Mouse (Mus musculus) embryo, embryonic 9.5 days (tissue): ENCODE measurements around the gene Irf2bpl.

Source experiments
- DNase-seq: peaks from one replicate; pipeline ENCODE4 v3.0.0-alpha.2; 2017; ENCODE audit errors: extremely low spot score

The Irf2bpl gene

GRCm38 (mm10) chr12:86898448-86898847, 13.8 kb upstream of the Irf2bpl start:
- no peak for DNase-seq

GRCm38 (mm10) chr12:86897769-86898273, 13.2 kb upstream of the Irf2bpl start:
- no peak for DNase-seq

GRCm38 (mm10) chr12:86896921-86897512, 12.4 kb upstream of the Irf2bpl start:
- DNase-seq: no peak

GRCm38 (mm10) chr12:86896441-86896890, 11.9 kb upstream of the Irf2bpl start:
- no peak for DNase-seq

GRCm38 (mm10) chr12:86895703-86896409, 11.3 kb upstream of the Irf2bpl start:
- DNase-seq: no peak

- DNase-seq: no peak
Observed at GRCm38 (mm10) chr12:86894841-86895428, 10.3 kb upstream of the Irf2bpl start.

GRCm38 (mm10) chr12:86894184-86894839, 9.7 kb upstream of the Irf2bpl start:
- DNase-seq: peak; percentile 90

GRCm38 (mm10) chr12:86893326-86894183, 9.0 kb upstream of the Irf2bpl start:
- DNase-seq: peak; percentile 52

- peak; percentile 74 for DNase-seq
Observed at GRCm38 (mm10) chr12:86892711-86893311, 8.2 kb upstream of the Irf2bpl start.

GRCm38 (mm10) chr12:86891786-86892702, 7.4 kb upstream of the Irf2bpl start:
- DNase-seq: no peak

GRCm38 (mm10) chr12:86891454-86891785, 6.8 kb upstream of the Irf2bpl start:
- no peak for DNase-seq

GRCm38 (mm10) chr12:86890796-86891301, 6.3 kb upstream of the Irf2bpl start:
- DNase-seq: no peak

- DNase-seq: no peak
Observed at GRCm38 (mm10) chr12:86890091-86890720, 5.6 kb upstream of the Irf2bpl start.

- DNase-seq: no peak
Observed at GRCm38 (mm10) chr12:86889103-86889644, 4.6 kb upstream of the Irf2bpl start.

- DNase-seq: peak; percentile 79
Observed at GRCm38 (mm10) chr12:86888130-86889069, 3.8 kb upstream of the Irf2bpl start.

GRCm38 (mm10) chr12:86887381-86888129, 3.0 kb upstream of the Irf2bpl start:
- DNase-seq: no peak

- no peak for DNase-seq
Observed at GRCm38 (mm10) chr12:86886446-86886965, 1.9 kb upstream of the Irf2bpl start.
